Mouse (Mus musculus) urinary bladder, postnatal 14 days (tissue): Measurements from ENCODE around the gene Utp4.
"Not testable (repeated sequence)": the region's sequence is repeated elsewhere in the genome, so short reads cannot be mapped to it uniquely, and the experiment has no call there.

ENCODE experiments used
- DNase-seq: peaks from one replicate; pipeline ENCODE4 v3.0.0; 2021; ENCODE audit warnings: low spot score

The Utp4 gene

DNA sequence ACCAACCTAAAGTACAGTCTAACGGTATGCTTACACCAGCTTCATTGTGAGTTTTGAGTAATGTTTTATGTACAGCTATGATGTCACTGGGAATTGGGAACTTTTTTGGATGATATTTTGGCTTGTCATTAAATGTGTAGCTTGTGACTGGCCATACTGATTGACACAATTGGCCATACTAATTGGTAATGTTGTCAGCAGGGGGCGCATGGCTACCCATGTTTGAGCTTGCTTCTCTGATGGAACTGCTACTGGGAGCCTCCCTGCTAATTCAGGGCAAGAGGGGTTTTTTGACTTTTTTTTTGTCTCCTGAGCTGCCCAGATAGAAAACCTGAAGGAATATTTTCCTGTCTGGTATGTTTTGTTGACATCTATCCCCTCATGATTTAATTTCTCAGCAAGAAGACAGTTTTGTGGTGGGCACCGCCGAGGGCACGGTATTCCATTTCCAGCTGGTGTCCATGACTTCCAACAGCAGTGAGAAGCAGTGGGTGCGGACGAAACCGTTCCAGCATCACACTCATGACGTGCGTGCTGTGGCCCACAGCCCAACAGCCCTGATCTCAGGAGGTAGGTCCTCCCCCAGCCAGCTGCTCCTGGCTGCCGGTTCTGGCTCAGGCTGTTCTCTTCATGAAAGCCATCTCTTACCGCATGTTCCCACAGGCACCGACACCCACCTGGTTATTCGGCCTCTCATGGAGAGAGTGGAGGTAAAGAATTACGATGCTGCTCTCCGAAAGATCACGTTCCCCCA lies 12.5 kb downstream of the Utp4 start:
- DNase-seq = peak; percentile 79

DNA sequence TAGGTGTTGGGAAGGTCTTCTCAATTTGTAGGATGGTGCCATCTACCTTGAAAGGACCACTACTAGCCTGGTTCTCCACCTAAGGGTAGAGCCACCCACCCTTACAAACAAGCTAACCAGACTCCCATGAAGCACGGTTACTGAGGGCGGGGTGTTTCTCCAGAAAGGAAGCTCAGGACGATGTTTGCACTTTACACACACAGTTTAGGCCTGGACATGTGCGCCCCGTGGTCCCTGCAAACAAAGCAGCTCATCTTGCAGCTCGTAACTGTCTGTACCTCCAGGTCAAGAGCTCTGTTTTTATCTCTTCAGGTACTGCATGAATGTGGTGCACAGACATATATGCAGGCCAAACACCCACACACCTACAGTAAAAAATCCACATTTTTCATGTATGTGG lies 13.2 kb downstream of the Utp4 start:
- DNase-seq = no peak

DNA sequence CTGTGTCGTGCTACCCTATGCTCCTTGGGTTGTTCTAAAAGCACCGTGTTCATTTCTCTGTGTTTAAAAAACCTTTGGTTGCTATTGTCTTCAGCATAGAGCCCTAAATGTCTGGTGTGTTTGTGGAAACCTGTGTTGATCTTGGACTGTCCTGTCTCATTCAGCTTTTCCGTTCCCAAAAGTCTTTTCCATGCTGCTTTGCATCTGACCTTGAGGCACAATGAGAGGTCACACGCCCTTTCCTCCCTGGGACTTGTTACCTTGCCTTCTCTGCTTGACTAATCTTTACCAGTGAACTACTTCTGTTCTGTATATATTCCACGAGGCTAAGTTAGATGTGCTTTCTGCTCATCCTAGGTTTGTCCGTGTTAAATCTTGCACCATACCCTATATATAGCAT lies 14.0 kb downstream of the Utp4 start:
- DNase-seq = no peak

DNA sequence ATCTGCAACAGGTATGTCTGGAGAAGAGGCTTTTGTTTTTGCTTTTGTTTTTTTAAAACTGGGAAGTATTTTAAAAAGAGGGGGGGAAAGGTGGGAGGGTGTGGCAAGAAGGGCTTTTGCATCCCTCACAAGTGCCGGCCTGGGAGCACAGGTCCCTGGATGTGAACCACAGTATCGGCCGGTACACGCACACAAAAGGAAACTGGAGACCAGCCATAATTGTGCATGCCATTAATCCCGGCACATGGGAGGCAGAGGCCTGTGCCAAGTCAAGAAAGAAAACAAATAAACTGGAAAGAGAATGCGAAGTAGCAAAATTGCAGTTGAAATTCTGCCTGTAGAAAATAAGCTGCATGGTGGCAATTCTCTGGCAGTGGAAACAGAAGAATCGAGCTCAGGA lies 14.9 kb downstream of the Utp4 start:
- no peak for DNase-seq

DNA sequence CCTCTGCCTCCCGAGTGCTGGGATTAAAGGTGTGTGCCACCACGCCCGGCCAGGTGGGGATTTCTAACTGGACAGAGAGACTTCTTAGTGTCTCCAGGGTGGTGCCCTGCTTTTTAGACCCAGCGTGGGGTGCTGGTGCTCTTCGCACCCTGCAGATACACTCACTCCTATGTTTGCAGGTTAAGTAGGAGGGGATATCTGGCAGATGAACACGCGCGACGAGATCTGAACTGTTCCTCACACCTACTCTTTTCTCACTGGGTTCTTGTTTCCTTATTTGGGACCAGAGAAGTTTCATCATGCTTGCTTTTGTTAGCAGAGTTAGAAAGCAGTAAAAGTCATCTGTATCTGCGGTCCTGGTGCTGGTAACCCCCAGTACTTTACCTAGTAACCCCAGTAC lies 20.2 kb downstream of the Utp4 start:
- no peak for DNase-seq

DNA sequence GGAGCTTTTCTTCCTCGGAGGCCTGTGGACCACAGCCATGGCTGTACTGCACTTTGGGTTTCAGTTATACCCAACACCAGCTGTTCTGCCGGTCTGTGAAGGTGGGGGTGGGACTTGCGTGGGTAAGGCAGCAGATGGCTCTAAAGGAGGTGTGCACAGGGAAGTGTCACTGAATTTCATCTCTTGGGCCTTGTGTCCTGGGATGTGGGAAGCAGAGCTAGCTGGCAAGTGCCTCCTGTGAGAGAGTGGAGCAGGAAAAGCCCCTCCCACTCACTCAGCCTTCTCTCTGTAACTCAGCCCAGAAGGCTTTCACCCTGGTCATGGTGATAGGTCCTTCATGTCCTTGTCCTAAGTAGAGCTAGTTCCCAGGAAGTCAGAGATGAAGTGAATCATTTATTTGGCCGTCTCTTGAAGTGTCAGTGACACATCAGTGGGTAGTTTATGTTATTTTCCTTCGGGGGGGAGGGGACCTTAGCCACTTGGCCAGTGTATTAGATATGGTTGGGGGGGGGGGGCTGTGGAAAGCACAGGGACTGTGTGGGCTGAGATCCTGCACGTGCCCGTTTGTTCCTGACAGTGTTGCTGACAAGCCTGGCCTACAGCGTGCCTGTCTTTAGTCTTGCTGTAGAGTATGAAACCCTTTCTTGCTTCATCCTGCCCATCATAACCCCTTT lies 26.4 kb downstream of the Utp4 start:
- no peak for DNase-seq

DNA sequence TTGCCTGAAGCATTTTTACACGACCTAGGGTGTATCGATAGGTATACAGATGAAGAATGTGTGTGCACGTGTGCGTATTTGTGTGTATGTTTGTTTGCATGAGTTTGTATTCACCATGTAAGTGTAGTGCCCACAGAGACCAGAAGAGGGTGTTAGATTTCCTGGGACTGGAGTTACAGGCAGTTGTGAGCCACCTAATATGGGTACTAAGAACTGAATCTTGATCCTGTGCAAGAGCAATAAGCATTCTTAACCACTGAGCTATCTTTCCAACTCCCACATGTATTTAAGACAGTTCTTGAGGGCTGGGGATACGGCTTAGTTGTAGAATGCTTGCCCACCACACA lies 26.9 kb downstream of the Utp4 start:
- DNase-seq = no peak

DNA sequence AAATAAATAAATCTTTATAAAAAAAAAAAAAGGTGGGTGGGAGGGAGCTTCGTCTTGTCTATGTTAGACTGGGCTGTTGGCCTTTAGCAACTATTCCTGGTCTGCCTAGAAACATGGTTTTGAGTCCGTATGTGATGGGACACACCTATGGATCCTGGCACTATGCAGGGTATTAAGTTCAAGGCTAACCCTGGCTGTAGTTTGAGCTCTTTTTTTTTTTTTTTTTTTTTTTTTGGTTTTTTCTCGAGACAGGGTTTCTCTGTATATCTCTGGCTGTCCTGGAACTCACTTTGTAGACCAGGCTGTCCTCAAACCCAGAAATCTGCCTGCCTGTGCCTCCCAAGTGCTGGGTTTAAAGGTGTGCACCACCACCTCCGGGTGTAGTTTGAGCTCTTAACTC lies 30.6 kb downstream of the Utp4 start:
- DNase-seq = no peak

DNA sequence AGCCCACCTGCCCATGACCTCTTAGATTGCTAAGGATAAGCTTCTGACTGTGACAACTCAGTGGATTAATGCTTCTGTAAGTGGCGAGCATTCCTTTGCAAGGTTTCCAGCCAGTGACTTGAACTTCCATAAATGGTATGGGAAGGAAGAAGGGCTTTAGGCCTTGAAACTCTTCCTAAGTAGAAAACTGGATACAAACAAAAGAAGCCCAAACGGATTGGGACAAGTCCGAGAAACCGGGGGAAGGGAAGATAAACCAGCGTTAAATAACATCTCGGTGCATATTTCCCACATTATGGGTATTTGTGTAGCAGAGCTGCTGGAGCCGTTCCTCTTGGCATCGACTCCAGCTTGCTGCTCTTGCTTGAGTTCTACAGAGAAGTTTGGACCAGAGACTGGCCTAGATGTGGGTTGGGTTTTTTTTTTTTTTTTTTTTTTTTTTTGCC lies 31.5 kb downstream of the Utp4 start:
- peak; percentile 48 for DNase-seq

DNA sequence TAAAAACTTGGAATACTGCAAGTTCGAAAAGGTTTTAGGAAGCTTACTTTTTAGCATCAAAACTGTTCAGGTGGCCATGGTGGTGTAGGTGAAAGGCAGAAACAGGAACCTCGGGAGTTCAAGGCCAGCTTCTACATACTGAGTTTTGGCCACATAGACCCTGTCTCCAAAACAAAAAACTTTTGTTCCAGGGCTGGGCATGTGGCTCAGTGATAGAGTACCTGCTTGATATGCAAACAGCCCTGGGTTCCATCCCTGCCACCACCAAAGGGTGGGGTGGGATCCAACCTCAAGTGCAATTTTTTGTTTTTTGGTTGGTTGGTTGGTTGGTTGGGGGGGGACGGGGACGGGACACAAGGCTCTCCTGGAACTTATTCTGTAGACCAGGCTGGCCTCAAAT lies 32.0 kb downstream of the Utp4 start:
- no peak for DNase-seq

DNA sequence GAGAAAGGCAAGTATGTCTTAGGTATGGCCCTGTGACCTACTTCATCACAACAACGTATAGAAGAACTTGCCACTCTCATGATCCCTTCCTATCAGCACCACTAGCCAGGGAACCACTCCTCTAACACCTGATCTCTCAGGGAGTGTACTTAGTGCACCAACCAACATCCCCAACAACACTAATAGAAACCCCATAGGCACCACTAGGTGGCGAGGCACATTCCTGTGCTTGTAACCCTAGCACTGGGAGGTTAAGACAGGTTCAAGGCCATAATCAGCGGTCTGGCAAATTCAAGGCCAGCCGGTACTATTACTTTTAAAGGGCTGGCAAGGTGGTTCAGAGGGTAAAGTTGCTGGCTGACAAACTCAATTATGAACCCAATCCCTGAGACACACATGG lies 33.8 kb downstream of the Utp4 start:
- no peak for DNase-seq

DNA sequence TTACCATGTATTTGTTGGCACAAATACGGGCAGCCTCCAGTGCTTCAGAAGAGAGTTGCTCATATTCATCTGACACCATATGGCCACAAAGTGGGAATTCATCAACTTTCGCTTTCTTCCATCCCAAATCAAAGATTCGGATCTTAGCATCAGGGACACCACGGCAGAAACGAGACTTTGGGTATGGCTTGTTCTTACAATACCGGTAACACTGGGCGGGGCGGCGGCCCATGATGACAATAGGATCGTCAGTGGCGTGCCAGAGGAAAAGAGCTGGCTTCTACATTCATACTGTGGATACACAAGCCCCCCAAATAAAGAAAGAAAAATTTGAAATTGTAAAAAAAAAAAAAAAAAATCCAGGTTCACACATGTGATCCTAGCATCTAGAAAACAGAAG lies 34.7 kb downstream of the Utp4 start:
- DNase-seq = not testable (repeated sequence)

DNA sequence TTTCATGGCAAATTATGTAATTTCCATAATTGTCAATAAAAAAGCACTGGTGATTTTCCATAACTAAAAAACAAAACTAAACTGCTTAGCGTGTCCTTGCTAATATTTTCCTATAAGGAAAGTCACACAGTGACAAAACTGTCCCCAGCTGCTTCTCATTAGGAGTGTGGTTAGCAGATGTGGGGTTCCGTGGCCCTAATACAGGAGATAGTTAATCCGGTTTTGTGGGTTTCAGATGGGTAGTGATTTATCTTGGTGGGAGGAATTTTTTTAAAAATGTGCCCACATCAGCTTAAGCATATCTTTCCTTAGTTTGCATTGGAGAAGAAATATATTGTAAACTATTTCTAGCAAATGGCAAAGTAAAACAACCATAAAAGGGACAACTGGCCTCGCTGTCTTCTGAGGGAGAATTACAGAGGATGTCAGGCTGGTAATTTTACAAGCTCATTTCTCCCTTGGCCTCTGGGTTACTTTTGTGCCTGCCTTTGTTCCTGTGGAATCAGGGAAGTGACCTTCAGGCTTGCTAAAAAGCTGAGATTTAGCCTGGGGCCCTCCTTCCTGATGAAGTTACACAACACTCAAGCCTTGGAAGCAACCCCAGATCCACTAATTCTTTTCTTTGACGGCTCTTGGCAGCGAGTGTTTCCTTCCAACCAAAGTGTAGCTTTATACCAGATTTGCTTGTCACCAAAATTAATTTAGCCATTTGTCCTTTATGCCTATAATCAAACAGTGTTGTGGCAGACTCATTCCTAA lies 35.9 kb downstream of the Utp4 start:
- DNase-seq = peak; percentile 64

DNA sequence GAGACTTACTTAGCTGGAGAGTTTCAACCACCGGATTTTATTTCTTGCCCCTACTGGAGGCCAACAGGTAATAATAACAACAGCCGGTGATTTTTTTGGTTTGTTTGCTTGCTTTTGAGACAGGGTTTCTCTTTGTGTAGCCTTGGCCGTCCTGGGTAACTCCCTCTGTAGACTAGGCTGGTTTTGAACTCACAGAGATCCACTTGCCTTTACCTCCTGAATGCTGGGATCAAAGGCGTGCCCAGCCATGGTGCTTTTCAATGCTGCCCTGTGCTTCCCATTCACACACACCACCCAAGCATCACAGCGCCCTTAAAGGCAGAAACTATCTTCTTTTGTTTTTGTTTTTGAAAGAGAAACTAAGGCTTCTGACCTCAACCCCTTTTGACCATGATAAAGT lies 36.5 kb downstream of the Utp4 start:
- no peak for DNase-seq

DNA sequence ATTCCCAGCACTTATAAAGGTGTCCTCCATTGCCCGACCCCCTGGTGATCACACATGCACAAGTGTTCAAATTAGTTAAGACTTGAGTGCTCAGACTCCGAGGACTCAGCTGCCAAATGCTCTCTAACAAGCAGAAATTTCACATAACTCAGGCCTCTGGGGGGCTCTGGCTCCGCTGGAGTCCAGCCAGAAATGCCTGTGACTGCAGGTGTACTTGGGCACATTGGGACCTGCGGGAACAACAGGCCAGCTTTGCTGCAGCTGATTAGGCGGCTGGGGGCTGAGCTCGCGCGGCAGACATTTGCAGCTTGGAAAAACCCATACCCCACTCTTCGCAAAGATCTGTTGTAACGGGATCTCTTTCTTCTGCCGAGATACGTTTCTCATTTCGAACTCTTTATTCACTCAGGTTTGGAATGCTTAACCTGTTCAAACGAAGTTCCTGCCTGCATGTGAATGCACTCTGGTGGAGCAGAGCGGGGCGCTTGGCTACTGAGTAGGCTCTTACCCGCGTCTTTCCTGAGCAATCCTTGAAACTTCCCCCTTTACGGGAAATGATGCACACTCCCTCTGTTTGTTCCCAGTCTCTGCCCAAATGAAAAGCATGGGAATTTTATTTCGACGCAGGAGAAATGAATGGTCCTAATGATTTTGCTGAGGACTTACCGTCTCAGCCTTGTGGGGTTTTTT lies 39.1 kb downstream of the Utp4 start:
- DNase-seq = peak; percentile 23

DNA sequence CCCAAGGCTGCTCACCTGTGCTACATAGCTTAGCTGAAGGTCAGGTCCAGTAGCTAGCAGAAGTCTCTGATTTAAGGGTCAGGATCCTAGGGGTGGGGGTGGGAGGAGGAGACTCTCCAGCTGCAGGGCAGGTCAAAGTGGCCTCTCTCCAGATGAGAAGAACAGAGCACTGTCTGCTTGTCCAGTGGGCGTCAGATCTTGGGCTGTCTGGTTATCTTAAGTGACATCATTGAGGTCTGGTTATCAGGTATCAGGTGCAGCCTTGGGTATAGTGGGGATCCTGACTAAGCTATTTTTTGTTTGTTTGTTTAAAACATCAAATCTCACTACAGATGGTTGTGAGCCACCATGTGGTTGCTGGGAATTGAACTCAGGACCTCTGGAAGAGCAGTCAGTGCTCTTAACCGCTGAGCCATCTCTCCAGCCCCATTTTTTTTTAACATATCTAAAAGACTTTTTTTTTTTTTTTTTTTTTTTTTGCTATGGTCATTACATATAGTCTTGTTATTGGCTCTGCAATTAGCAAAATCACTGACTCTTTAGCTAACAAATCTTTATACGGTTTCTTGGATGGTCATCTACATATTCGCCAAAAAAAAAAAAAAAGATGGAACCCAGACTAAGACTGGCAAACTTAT lies 40.2 kb downstream of the Utp4 start:
- no peak for DNase-seq

DNA sequence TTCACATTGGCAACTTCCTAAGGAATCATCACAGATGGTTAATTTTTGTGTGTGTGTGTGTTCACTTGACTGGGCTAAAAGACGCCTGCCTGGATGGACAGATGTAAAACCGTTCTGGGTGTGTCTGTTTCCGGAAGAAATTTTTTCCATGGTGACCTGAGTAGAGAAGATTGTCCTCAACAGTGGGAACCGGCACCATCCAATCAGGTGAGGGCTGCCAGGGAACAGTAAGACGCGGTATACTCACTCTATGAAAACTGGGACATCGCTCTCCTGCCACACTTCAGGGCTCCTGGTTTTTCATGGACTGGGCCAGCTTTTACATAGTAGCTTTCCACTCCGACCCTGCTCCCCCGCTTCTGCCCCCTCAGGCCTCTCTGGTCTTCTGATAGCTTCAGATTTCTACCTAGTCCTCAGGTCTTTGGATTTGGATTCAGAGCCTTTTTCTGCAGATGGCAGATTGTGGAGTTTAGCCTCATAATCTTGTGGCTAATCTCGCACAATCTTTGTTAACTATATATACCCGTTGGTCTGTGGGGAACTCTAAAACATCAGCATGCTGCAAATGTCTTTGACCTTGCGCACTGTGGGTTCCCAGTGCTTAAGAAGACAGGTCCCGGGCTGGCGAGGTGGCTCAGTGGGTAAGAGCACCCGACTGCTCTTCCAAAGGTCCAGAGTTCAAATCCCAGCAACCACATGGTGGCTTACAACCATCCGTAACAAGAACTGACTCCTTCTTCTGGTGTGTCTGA lies 41.0 kb downstream of the Utp4 start:
- DNase-seq = no peak

DNA sequence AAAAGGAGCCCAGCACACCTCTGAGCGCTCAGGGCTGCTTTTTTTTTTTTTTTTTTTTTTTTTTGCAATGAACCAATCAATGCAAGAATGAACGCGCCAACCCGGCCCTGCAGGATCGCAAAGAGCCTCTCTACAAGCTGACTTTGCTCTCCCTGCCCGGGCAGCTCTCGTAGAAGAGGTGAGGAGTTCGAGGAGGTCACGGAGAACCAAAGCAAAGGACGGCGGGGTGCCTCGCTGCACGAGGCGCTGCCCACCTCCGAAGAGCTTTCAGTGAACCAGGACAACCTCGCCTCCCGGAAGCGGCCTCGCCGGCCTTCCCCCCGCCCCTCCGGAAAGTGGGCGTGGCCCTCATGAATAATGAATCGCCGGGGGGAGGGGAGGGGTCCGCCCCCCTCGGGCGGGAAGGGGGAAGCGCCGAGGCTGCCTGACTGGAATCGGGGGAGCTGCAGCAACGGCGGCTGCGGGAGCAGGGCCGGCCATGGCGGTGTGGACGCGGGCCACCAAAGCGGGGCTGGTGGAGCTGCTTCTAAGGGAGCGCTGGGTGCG lies 42.0 kb downstream of the Utp4 start, which contains the start of gene Sntb2:
Sntb2 (plus strand) TSS at position 427 of the 546 bp plus-strand sequence.
- peak; percentile 94 for DNase-seq

DNA sequence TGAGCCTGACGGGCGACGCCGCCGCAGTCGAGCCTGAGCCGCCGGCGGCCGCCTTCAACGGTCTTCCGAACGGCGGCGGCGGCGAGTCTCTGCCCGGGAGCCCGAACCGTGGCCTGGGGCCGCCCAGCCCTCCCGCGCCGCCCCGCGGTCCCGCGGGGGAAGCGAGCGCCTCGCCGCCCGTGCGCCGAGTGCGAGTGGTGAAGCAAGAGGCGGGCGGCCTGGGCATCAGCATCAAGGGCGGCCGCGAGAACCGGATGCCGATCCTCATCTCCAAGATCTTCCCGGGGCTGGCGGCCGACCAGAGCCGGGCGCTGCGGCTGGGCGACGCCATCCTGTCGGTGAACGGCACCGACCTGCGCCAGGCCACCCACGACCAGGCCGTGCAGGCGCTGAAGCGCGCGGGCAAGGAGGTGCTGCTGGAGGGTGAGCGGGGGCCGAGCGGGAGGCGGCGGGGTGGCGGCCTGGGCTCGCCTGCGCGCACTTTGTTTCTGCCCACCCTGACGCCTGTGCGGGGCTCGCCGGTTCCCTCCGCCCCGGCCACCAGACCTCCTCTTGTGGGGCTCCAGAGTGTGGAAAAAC lies 42.6 kb downstream of the Utp4 start:
- DNase-seq = peak; percentile 60

DNA sequence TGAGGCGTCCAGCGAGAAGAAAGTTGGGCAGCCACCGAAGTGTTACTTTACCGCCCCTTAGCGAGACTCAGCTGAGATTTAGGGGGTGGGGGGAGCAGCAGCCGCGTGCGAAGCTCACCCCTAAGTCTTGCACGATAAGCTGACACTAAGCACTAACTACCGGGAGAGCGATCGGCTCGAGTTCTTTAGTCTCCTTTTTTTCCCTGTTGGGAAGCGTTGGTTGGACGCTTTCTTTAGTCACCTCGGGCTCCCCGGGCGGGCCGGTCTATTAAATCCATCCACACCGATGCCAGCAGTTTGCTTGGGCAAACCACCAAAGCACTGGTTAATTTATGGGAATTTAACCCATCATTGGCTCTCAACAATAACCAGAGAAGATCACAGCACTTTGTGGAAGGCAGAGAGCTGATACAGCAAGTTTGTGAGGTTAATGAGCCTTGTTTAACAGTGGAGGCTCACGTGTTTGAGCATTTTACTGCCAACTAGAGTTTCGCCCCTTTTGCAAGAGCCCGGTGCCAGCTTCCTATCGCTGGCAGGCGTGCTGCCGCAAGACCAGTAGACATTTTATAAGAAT lies 43.1 kb downstream of the Utp4 start:
- DNase-seq = peak; percentile 38
